Mouse (Mus musculus): ENCODE data around the gene Rassf10. TPM values are rescaled to one million over a fixed set of nuclear protein-coding genes. Genes with fewer than 3 reads are reported as not detected.

The Rassf10 gene
- polyA plus RNA-seq, 1 experiment: not detected

- no peaks in the 10 kb centered on the region for H3K79me2 ChIP-seq (ENCODE audit: control insufficient read depth, insufficient read depth)
- TF ChIP-seq REST (IDR thresholded peaks at IDR 0.05; ENCODE audit: insufficient read depth, insufficient read length): no peak
- TF ChIP-seq E2F4 (IDR thresholded peaks at IDR 0.05; ENCODE audit: insufficient read depth): no peak
- no peak for TF ChIP-seq TCF3 (IDR thresholded peaks at IDR 0.05; ENCODE audit: insufficient read length, low read depth)
- TF ChIP-seq TCF12 (IDR thresholded peaks at IDR 0.05; ENCODE audit: insufficient read depth, poor library complexity, severe bottlenecking): no peak
- no peak for TF ChIP-seq SRF (IDR thresholded peaks at IDR 0.05; ENCODE audit: control insufficient read depth, insufficient read length, low read depth)
- no peak for TF ChIP-seq MYOD1 (IDR thresholded peaks at IDR 0.05; ENCODE audit: control insufficient read depth in 1 of 3, insufficient read length in 2 of 3, low read depth in 2 of 3)
- TF ChIP-seq USF1 (IDR thresholded peaks at IDR 0.05; ENCODE audit: low read depth): no peak
These were observed 38.2 kb upstream of the Rassf10 start for GRCm38 (mm10) chr7:112915571-112915970.

GRCm38 (mm10) chr7:112917613-112918278, 36.0 kb upstream of the Rassf10 start:
- no peaks in the 10 kb centered on the region for H3K27me3 ChIP-seq (ENCODE audit: control insufficient read depth, insufficient read depth, insufficient read length)
- H3K79me2 ChIP-seq (ENCODE audit: control insufficient read depth, insufficient read depth): no peaks in the 10 kb centered on the region
- TF ChIP-seq REST (IDR thresholded peaks at IDR 0.05; ENCODE audit: insufficient read depth, insufficient read length): no peak
- no peak for TF ChIP-seq USF1 (IDR thresholded peaks at IDR 0.05; ENCODE audit: low read depth)
- TF ChIP-seq MYOD1 (IDR thresholded peaks at IDR 0.05; ENCODE audit: control insufficient read depth in 1 of 3, insufficient read length in 2 of 3, low read depth in 2 of 3): peak in 2 of 3 experiments; percentile 21 to 32
- no peak for TF ChIP-seq TCF3 (IDR thresholded peaks at IDR 0.05; ENCODE audit: insufficient read length, low read depth)
- no peak for TF ChIP-seq POLR2A (IDR thresholded peaks at IDR 0.05; ENCODE audit: insufficient read length, low read depth)
- TF ChIP-seq TCF12 (IDR thresholded peaks at IDR 0.05; ENCODE audit: insufficient read depth, poor library complexity, severe bottlenecking): peak; percentile 15
- TF ChIP-seq POLR2AphosphoS2 (IDR thresholded peaks at IDR 0.05; ENCODE audit: insufficient read length, low read depth): no peak
- peak in 1 of 3 experiments; percentile 9 for TF ChIP-seq MYOG (IDR thresholded peaks at IDR 0.05; ENCODE audit: control insufficient read depth in 1 of 3, insufficient read depth in 1 of 3, insufficient read length in 2 of 3, low read depth in 2 of 3)
- peak; percentile 90 for TF ChIP-seq CEBPB (IDR thresholded peaks at IDR 0.05; ENCODE audit: insufficient read depth, poor library complexity, severe bottlenecking)
- peak overlapping the region; percentile 84 for H3K4me2 ChIP-seq (ENCODE audit: low read depth)
- peak overlapping the region; percentile 6 for H3K4me3 ChIP-seq
- H3ac ChIP-seq (ENCODE audit: control insufficient read depth, insufficient read length): no peak overlapping the region
- H3K36me3 ChIP-seq (ENCODE audit: control insufficient read depth, insufficient read depth): no peaks in the 10 kb centered on the region

More at GRCm38 (mm10) chr7:112915571-112915970, 38.2 kb upstream of the Rassf10 start:
- Histone ChIP-seq H3K36me3 (ENCODE audit: control insufficient read depth, insufficient read depth) (no peaks in the 10 kb centered on the region), H3K27me3 (ENCODE audit: control insufficient read depth, insufficient read depth, insufficient read length) (no peaks in the 10 kb centered on the region), H3K4me2 (ENCODE audit: low read depth) (no peak overlapping the region), H3ac (ENCODE audit: control insufficient read depth, insufficient read length) (no peak overlapping the region), H3K4me3 (no peak overlapping the region)

- Histone ChIP-seq H3K27me3 (ENCODE audit: control insufficient read depth, insufficient read depth, insufficient read length) (no peaks in the 10 kb centered on the region), H3K4me3 (peak overlapping the region; percentile 6), H3K4me2 (ENCODE audit: low read depth) (peak overlapping the region; percentile 84), H3K36me3 (ENCODE audit: control insufficient read depth, insufficient read depth) (no peaks in the 10 kb centered on the region), H3ac (ENCODE audit: control insufficient read depth, insufficient read length) (no peak overlapping the region), H3K79me2 (ENCODE audit: control insufficient read depth, insufficient read depth) (no peaks in the 10 kb centered on the region)
- no peak for TF ChIP-seq TCF3 (IDR thresholded peaks at IDR 0.05; ENCODE audit: insufficient read length, low read depth)
- no peak for TF ChIP-seq E2F4 (IDR thresholded peaks at IDR 0.05; ENCODE audit: insufficient read depth)
- no peak for TF ChIP-seq CEBPB (IDR thresholded peaks at IDR 0.05; ENCODE audit: insufficient read depth, poor library complexity, severe bottlenecking)
- no peak for TF ChIP-seq MAX (IDR thresholded peaks at IDR 0.05; ENCODE audit: low read depth)
- TF ChIP-seq SRF (IDR thresholded peaks at IDR 0.05; ENCODE audit: control insufficient read depth, insufficient read length, low read depth): no peak
- peak; percentile 26 for TF ChIP-seq POLR2A (IDR thresholded peaks at IDR 0.05; ENCODE audit: insufficient read length, low read depth)
- no peak for TF ChIP-seq USF1 (IDR thresholded peaks at IDR 0.05; ENCODE audit: low read depth)
- TF ChIP-seq TCF12 (IDR thresholded peaks at IDR 0.05; ENCODE audit: insufficient read depth, poor library complexity, severe bottlenecking): no peak
- TF ChIP-seq MYOD1 (IDR thresholded peaks at IDR 0.05; ENCODE audit: control insufficient read depth in 1 of 3, insufficient read length in 2 of 3, low read depth in 2 of 3): peak; percentile 52 to 74 (median 54)
- TF ChIP-seq MYOG (IDR thresholded peaks at IDR 0.05; ENCODE audit: control insufficient read depth in 1 of 3, insufficient read depth in 1 of 3, insufficient read length in 2 of 3, low read depth in 2 of 3): peak in 2 of 3 experiments; percentile 57 to 69
- TF ChIP-seq POLR2AphosphoS2 (IDR thresholded peaks at IDR 0.05; ENCODE audit: insufficient read length, low read depth): no peak
- no peak for TF ChIP-seq REST (IDR thresholded peaks at IDR 0.05; ENCODE audit: insufficient read depth, insufficient read length)
These were observed 35.3 kb upstream of the Rassf10 start for GRCm38 (mm10) chr7:112918279-112918991.

- Histone ChIP-seq H3K4me2 (ENCODE audit: low read depth) (no peak overlapping the region), H3ac (ENCODE audit: control insufficient read depth, insufficient read length) (no peak overlapping the region), H3K4me3 (no peak overlapping the region), H3K36me3 (ENCODE audit: control insufficient read depth, insufficient read depth) (no peaks in the 10 kb centered on the region), H3K79me2 (ENCODE audit: control insufficient read depth, insufficient read depth) (no peaks in the 10 kb centered on the region), H3K27me3 (ENCODE audit: control insufficient read depth, insufficient read depth, insufficient read length) (no peaks in the 10 kb centered on the region)
- TF ChIP-seq CEBPB (IDR thresholded peaks at IDR 0.05; ENCODE audit: insufficient read depth, poor library complexity, severe bottlenecking) (no peak), MAX (IDR thresholded peaks at IDR 0.05; ENCODE audit: low read depth) (no peak), POLR2A (IDR thresholded peaks at IDR 0.05; ENCODE audit: insufficient read length, low read depth) (no peak), TCF12 (IDR thresholded peaks at IDR 0.05; ENCODE audit: insufficient read depth, poor library complexity, severe bottlenecking) (no peak), E2F4 (IDR thresholded peaks at IDR 0.05; ENCODE audit: insufficient read depth) (no peak), MYOG (IDR thresholded peaks at IDR 0.05; ENCODE audit: control insufficient read depth in 1 of 3, insufficient read depth in 1 of 3, insufficient read length in 2 of 3, low read depth in 2 of 3) (no peak), MYOD1 (IDR thresholded peaks at IDR 0.05; ENCODE audit: control insufficient read depth in 1 of 3, insufficient read length in 2 of 3, low read depth in 2 of 3) (no peak), SRF (IDR thresholded peaks at IDR 0.05; ENCODE audit: control insufficient read depth, insufficient read length, low read depth) (no peak), USF1 (IDR thresholded peaks at IDR 0.05; ENCODE audit: low read depth) (no peak), REST (IDR thresholded peaks at IDR 0.05; ENCODE audit: insufficient read depth, insufficient read length) (no peak), POLR2AphosphoS2 (IDR thresholded peaks at IDR 0.05; ENCODE audit: insufficient read length, low read depth) (no peak), TCF3 (IDR thresholded peaks at IDR 0.05; ENCODE audit: insufficient read length, low read depth) (no peak)
These were observed 33.9 kb upstream of the Rassf10 start for GRCm38 (mm10) chr7:112919845-112920244.

All from myocyte (in vitro differentiated cells).